Mouse (Mus musculus) common myeloid progenitor, adult 5-6 weeks (primary cell): ENCODE measurements around the gene Aen. TPM values are rescaled to one million over a fixed set of nuclear protein-coding genes. Genes with fewer than 3 reads are reported as not detected.

Experiments used
- ATAC-seq: replicated peaks from 2 replicates; pipeline ENCODE4 v1.8.0; 2016; ENCODE audit warnings: low read depth, mild to moderate bottlenecking, moderate TSS enrichment, inconsistent platforms; ENCODE audit not compliant: poor library complexity, severe bottlenecking
- total RNA-seq: library from RNA; stranded (forward); fragments of 200-1000, 187-1606 nt; gene quantifications from 2 replicates; pipeline ENCODE4 v1.2.3, GENCODE M21; 2017

The Aen gene
- total RNA-seq: 28.7 and 48.2 TPM in 2 replicates

GRCm38 (mm10) chr7:78895653-78896333, at the start of gene Aen:
TSS of gene Aen (plus strand) at chr7:78895854.
- ATAC-seq: peak; percentile 99

GRCm38 (mm10) chr7:78846066-78846716, 49.5 kb upstream of the Aen start:
- peak; percentile 50 for ATAC-seq

- ATAC-seq: peak; percentile 95
These were observed 48.8 kb upstream of the Aen start, which contains the start of gene Det1 for GRCm38 (mm10) chr7:78846737-78847434. TSS of gene Det1 (minus strand) at chr7:78847263.

GRCm38 (mm10) chr7:78854051-78854450, 41.6 kb upstream of the Aen start:
- no peak for ATAC-seq

- ATAC-seq: no peak
These were observed 40.5 kb upstream of the Aen start for GRCm38 (mm10) chr7:78855044-78855655.

- ATAC-seq: no peak
These were observed 31.7 kb upstream of the Aen start for GRCm38 (mm10) chr7:78863796-78864445.

GRCm38 (mm10) chr7:78864446-78864802, 31.2 kb upstream of the Aen start:
- ATAC-seq: peak; percentile 83

GRCm38 (mm10) chr7:78865212-78865949, 30.3 kb upstream of the Aen start:
- no peak for ATAC-seq

- ATAC-seq: no peak
These were observed 26.9 kb upstream of the Aen start for GRCm38 (mm10) chr7:78868731-78869130.

GRCm38 (mm10) chr7:78872366-78872765, 23.3 kb upstream of the Aen start:
- peak; percentile 69 for ATAC-seq

- no peak for ATAC-seq
These were observed 22.8 kb upstream of the Aen start for GRCm38 (mm10) chr7:78872831-78873230.

- no peak for ATAC-seq
These were observed 13.8 kb upstream of the Aen start for GRCm38 (mm10) chr7:78881607-78882468.

- 0 out of 2 replicates have a peak, but pooled peaks have one; percentile 37 for ATAC-seq
These were observed 13.2 kb upstream of the Aen start for GRCm38 (mm10) chr7:78882469-78882837.

- no peak; the same call in 1 of the 2 replicates for ATAC-seq
These were observed 12.5 kb upstream of the Aen start for GRCm38 (mm10) chr7:78883016-78883725.

GRCm38 (mm10) chr7:78883726-78884060, 12.0 kb upstream of the Aen start:
- no peak for ATAC-seq

- 0 out of 2 replicates have a peak, but pooled peaks have one; percentile 23 for ATAC-seq
These were observed 11.5 kb upstream of the Aen start for GRCm38 (mm10) chr7:78884139-78884538.

GRCm38 (mm10) chr7:78885404-78885803, 10.2 kb upstream of the Aen start:
- ATAC-seq: no peak

- ATAC-seq: no peak
These were observed 9.2 kb upstream of the Aen start for GRCm38 (mm10) chr7:78886496-78886895.
